Mouse (Mus musculus) B cell, adult 2 months (primary cell): ENCODE results near the gene Nat9.
A peak's percentile ranks its signal among the peaks of the same experiment; 100 is the strongest.

Experiments
- DNase-seq, 2 experiments: peaks; one replicate each; pipeline ENCODE4 v3.0.0; 2022

The Nat9 gene

GRCm38 (mm10) chr11:115151755-115152429, 35.8 kb downstream of the Nat9 start:
- no peak for DNase-seq

- peak; percentile 51 to 63 for DNase-seq
These were observed 36.9 kb downstream of the Nat9 start for GRCm38 (mm10) chr11:115150741-115151254.

GRCm38 (mm10) chr11:115147813-115148212, 39.8 kb downstream of the Nat9 start:
- no peak for DNase-seq

- DNase-seq, result no peak
These were observed 45.7 kb downstream of the Nat9 start for GRCm38 (mm10) chr11:115141970-115142369.

GRCm38 (mm10) chr11:115138597-115139262, 48.9 kb downstream of the Nat9 start:
- peak; percentile 46 to 48 for DNase-seq

GRCm38 (mm10) chr11:115133800-115134199, 53.9 kb downstream of the Nat9 start, which contains the start of gene Cd300lf:
TSS of gene Cd300lf (minus strand) at chr11:115133992.
- DNase-seq, result peak; percentile 51 to 59
